Mouse (Mus musculus): ENCODE data around the gene Ccr1l1. TPM values are rescaled to one million over a fixed set of nuclear protein-coding genes. Genes with fewer than 3 reads are reported as not detected.

Gene Ccr1l1
- polyA plus RNA-seq (2017; shearing (Covaris generic)): 1 to 10 TPM in 1 of 2 experiments, not detected in 1; 1.4 TPM

GRCm38 (mm10) chr9:123978308-123978707 is at the start of gene Ccr1l1:
Ccr1l1 (minus strand) TSS chr9:123978408.

GRCm38 (mm10) chr9:124021672-124022071 is 43.5 kb upstream of the Ccr1l1 start, which contains the start of gene Ccr3:
Ccr3 (plus strand) TSS chr9:124021972.

GRCm38 (mm10) chr9:123968290-123968912 is 9.8 kb downstream of the Ccr1l1 start, which contains the start of gene Ccr1:
Ccr1 (minus strand) TSS chr9:123968692.

Other genes with a start within 250 kb of the Ccr1l1 start
- 100 to 1,000 TPM in 1 of 2 experiments, 10 to 100 TPM in 1; 18.8 to 288 TPM for gene Cxcr6, start 171.9 kb downstream of the Ccr1l1 start, polyA plus RNA-seq (2017; shearing (Covaris generic))
- gene Fyco1, start 126.5 kb downstream of the Ccr1l1 start, polyA plus RNA-seq (2017; shearing (Covaris generic)): 10 to 100 TPM; 37.2 to 44.6 TPM
- 1 to 10 TPM in 1 of 2 experiments, under 1 TPM in 1; 0.24 to 2.7 TPM for gene Xcr1, start 116.4 kb downstream of the Ccr1l1 start, polyA plus RNA-seq (2017; shearing (Covaris generic))
- under 1 TPM; 0.32 to 0.43 TPM for gene Ccr1, start 9.7 kb downstream of the Ccr1l1 start, polyA plus RNA-seq (2017; shearing (Covaris generic))
- gene Ccr3, start 43.6 kb upstream of the Ccr1l1 start, polyA plus RNA-seq (2017; shearing (Covaris generic)): 1 to 10 TPM; 1.4 to 1.8 TPM
- gene Ccr2, start 123.5 kb upstream of the Ccr1l1 start, polyA plus RNA-seq (2017; shearing (Covaris generic)): 100 to 1,000 TPM in 1 of 2 experiments, 10 to 100 TPM in 1; 24.3 to 157 TPM
- 10 to 100 TPM in 1 of 2 experiments, 1 to 10 TPM in 1; 5.5 to 10.8 TPM for gene Ccr5, start 143.1 kb upstream of the Ccr1l1 start, polyA plus RNA-seq (2017; shearing (Covaris generic))